Mouse (Mus musculus) duodenum, adult 2 months (tissue): ENCODE data around the gene Ap2a1. TPM values are rescaled to one million over a fixed set of nuclear protein-coding genes. Genes with fewer than 3 reads are reported as not detected.

ENCODE experiments used
- polyA plus RNA-seq: library from polyadenylated mRNA; depleted of rRNA; stranded (reverse); fragments of >200 nt; gene quantifications from 2 replicates; pipeline ENCODE4 v1.2.3, GENCODE M21; 2012; ENCODE audit warnings: low replicate concordance; rRNA removed

The Ap2a1 gene
- polyA plus RNA-seq: 76.5 and 82.3 TPM in 2 replicates

GRCm38 (mm10) chr7:44929204-44930151, at the start of gene Ap2a1:
Gene Ap2a1, minus strand, starts transcription at chr7:44929496.

GRCm38 (mm10) chr7:44974383-44975116, 45.3 kb upstream of the Ap2a1 start, which contains the start of gene Cpt1c:
Gene Cpt1c, minus strand, starts transcription at chr7:44974851.

DNA sequence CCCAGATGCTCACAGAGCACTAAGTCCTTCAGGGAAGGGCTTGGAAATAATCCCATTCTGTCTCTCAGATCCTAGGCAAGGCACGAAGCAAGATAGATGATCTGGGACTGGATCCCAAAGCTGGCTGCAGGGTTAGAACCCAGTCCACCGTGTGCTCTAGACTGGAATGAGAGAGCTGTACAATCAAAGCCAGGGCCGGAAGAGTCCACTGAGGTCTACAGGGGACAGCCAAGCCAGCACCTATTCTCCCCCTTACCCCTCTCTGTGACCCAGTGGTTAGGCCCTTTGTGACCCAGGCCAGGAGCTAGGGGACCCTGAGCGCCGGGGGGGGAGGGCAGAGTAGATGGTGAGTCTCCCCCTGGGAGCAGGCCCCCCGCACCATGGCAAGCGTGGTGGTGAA, 13.6 kb upstream of the Ap2a1 start, which contains the start of gene Tsks:
Gene Tsks, plus strand, starts transcription at position 301 of the 400 bp plus-strand sequence.

DNA sequence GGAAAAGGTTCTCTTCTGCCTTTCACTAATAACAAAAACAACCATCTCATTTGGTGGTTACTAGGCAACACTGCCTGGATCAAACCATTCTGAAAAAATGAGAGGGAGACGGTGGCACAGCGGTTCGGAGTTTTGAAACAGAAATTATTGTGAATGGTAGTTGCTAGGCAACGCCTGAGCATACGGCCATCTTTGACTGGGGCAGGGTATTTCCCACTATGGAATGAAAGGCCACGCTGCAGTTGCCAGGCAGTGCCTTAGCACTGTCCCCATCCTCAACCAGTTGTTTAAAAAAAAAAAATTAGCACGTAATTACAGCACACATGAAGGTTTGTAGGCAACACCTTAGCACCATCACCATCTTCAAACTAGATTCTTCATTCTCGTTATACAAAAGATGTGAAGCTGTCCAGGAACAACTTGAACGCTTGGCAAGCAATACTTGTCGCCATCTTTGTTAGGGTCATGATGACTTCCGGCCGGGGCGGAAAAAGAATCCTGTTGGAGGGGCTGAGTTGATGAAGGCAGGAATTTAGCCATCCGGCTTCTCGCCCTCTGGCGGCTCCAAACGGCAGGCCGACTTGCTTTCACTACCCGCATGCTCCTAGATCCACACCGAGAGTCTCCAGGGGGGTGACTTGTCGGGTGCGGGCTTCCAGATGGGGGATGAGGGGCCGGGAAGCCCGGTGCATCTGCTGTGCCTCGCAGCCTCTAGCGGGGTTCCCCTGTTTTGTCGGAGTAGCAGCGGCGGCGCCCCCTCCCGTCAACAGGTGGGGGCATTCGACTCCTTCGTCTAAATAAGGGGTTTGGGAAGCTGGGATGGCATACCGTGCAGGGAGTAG, 33.5 kb downstream of the Ap2a1 start, which contains the start of gene Fuz:
Gene Fuz, plus strand, starts transcription at position 487 of the 842 bp plus-strand sequence.

DNA sequence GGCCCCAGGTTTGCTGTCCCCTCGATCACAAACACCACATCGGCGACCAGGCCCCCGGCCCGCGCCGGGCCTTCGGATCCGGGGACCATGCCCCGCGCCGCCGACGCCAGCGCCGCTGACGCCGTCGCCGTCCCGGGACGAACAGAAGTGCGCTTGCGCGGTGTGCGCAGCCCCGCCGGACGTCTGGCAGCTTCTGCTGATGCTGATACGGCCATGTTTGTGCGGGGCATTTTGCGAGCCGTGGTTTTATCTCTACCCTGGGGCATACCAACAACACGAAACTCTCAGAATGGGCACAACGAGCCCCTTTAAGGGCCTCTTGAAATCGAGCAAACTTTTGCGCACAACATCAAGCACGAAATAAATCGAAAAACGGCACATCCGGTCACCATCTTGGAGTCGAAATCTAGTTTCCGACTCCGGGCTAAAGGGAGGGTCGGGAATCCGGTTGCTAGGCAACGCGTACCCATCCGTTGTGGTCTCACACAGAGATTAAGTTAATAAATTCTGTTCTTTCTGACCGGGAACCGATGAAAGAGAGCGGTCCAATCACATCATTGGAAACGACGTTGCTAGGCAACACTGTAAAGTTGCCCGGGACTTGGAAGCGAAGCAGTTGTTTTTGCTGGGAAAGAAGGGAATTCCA, 36.9 kb downstream of the Ap2a1 start, which contains the start of gene Med25:
Gene Med25, minus strand, starts transcription at position 437 of the 646 bp plus-strand sequence.

GRCm38 (mm10) chr7:44869697-44870528, 59.4 kb downstream of the Ap2a1 start, which contains the start of gene Ptov1:
Gene Ptov1, minus strand, starts transcription at chr7:44869788.

GRCm38 (mm10) chr7:44857042-44857552, 72.2 kb downstream of the Ap2a1 start, which contains the start of gene Pnkp:
Gene Pnkp, plus strand, starts transcription at chr7:44857139.

Other genes starting within 250 kb of the Ap2a1 start
- gene Izumo2, start 220.8 kb downstream of the Ap2a1 start, polyA plus RNA-seq: not detected in 2 replicates
- 49.7 and 62.2 TPM in 2 replicates for gene Vrk3, start 181.1 kb downstream of the Ap2a1 start, polyA plus RNA-seq
- gene Zfp473, start 178.4 kb downstream of the Ap2a1 start, polyA plus RNA-seq: 0.06 and 0.13 TPM in 2 replicates
- gene Nup62, start 113.4 kb downstream of the Ap2a1 start, polyA plus RNA-seq: 45.1 and 62.8 TPM in 2 replicates
- 2.2 and 6.3 TPM in 2 replicates for gene Il4i1, start 113.1 kb downstream of the Ap2a1 start, polyA plus RNA-seq
- 132 and 137 TPM in 2 replicates for gene Atf5, start 112.8 kb downstream of the Ap2a1 start, polyA plus RNA-seq
- 248 and 535 TPM in 2 replicates for gene Akt1s1, start 80.5 kb downstream of the Ap2a1 start, polyA plus RNA-seq
- 67.0 and 80.1 TPM in 2 replicates for gene Tbc1d17, start 80.4 kb downstream of the Ap2a1 start, polyA plus RNA-seq
- gene Pnkp, start 72.4 kb downstream of the Ap2a1 start, polyA plus RNA-seq: 50.8 and 86.4 TPM in 2 replicates
- gene Ptov1, start 59.7 kb downstream of the Ap2a1 start, polyA plus RNA-seq: 116 and 164 TPM in 2 replicates
- 280 and 331 TPM in 2 replicates for gene Med25, start 36.8 kb downstream of the Ap2a1 start, polyA plus RNA-seq
- 34.2 and 46.4 TPM in 2 replicates for gene Fuz, start 33.4 kb downstream of the Ap2a1 start, polyA plus RNA-seq
- gene Tsks, start 13.7 kb upstream of the Ap2a1 start, polyA plus RNA-seq: 0.49 TPM in 1 of 2 replicates, not detected in the other
- 6.7 and 11.1 TPM in 2 replicates for gene Cpt1c, start 45.4 kb upstream of the Ap2a1 start, polyA plus RNA-seq
- gene Prmt1, start 57.1 kb upstream of the Ap2a1 start, polyA plus RNA-seq: 45.6 and 61.7 TPM in 2 replicates
- gene Irf3, start 68.2 kb upstream of the Ap2a1 start, polyA plus RNA-seq: 70.7 and 84.2 TPM in 2 replicates
- 26.3 and 28.8 TPM in 2 replicates for gene Bcl2l12, start 69.2 kb upstream of the Ap2a1 start, polyA plus RNA-seq
- 59.7 and 64.8 TPM in 2 replicates for gene Scaf1, start 86.9 kb upstream of the Ap2a1 start, polyA plus RNA-seq
- gene Rras, start 88.5 kb upstream of the Ap2a1 start, polyA plus RNA-seq: 76.8 and 77.3 TPM in 2 replicates
- gene Prr12, start 123.4 kb upstream of the Ap2a1 start, polyA plus RNA-seq: 8.5 and 9.7 TPM in 2 replicates
- gene Nosip, start 132.9 kb upstream of the Ap2a1 start, polyA plus RNA-seq: 47.3 and 54.0 TPM in 2 replicates
- gene Prrg2, start 133.2 kb upstream of the Ap2a1 start, polyA plus RNA-seq: 145 and 313 TPM in 2 replicates
- gene Rcn3, start 162.7 kb upstream of the Ap2a1 start, polyA plus RNA-seq: 42.1 and 62.3 TPM in 2 replicates
- 84.8 and 148 TPM in 2 replicates for gene Fcgrt, start 174.4 kb upstream of the Ap2a1 start, polyA plus RNA-seq
- 86.3 and 120 TPM in 2 replicates for gene Rps11, start 194.9 kb upstream of the Ap2a1 start, polyA plus RNA-seq
- 462 and 1,279 TPM in 2 replicates for gene Rpl13a, start 199.3 kb upstream of the Ap2a1 start, polyA plus RNA-seq
- gene Gm45713, start 206.7 kb upstream of the Ap2a1 start, polyA plus RNA-seq: 2.6 TPM in 1 of 2 replicates, not detected in the other
- 41.6 and 41.8 TPM in 2 replicates for gene Flt3l, start 206.9 kb upstream of the Ap2a1 start, polyA plus RNA-seq
- gene Pih1d1, start 224.8 kb upstream of the Ap2a1 start, polyA plus RNA-seq: 33.6 and 51.7 TPM in 2 replicates
- 214 and 420 TPM in 2 replicates for gene Aldh16a1, start 225.1 kb upstream of the Ap2a1 start, polyA plus RNA-seq
- gene Slc17a7, start 234.5 kb upstream of the Ap2a1 start, polyA plus RNA-seq: 0.07 and 0.09 TPM in 2 replicates